Mouse (Mus musculus): ENCODE measurements at regions not wholly inside any gene's neighbourhood (a gene's known extent, or its start where the extent isn't known, plus 50 kb on each side); places are given as distances from the start of the nearest gene placed in this dataset.

- TF ChIP-seq CTCF (IDR thresholded peaks at IDR 0.05; ENCODE audit: low read depth) = no peak
- TF ChIP-seq EP300 (IDR thresholded peaks at IDR 0.05; ENCODE audit: low read depth) = no peak
Measured at GRCm38 (mm10) chr15:40485997-40486396, 351.8 kb downstream of the 9330182O14Rik start.

Data from heart, postnatal 0 days (tissue).